Mouse (Mus musculus): Measurements from ENCODE around the gene Atn1.

Atn1 gene

DNA sequence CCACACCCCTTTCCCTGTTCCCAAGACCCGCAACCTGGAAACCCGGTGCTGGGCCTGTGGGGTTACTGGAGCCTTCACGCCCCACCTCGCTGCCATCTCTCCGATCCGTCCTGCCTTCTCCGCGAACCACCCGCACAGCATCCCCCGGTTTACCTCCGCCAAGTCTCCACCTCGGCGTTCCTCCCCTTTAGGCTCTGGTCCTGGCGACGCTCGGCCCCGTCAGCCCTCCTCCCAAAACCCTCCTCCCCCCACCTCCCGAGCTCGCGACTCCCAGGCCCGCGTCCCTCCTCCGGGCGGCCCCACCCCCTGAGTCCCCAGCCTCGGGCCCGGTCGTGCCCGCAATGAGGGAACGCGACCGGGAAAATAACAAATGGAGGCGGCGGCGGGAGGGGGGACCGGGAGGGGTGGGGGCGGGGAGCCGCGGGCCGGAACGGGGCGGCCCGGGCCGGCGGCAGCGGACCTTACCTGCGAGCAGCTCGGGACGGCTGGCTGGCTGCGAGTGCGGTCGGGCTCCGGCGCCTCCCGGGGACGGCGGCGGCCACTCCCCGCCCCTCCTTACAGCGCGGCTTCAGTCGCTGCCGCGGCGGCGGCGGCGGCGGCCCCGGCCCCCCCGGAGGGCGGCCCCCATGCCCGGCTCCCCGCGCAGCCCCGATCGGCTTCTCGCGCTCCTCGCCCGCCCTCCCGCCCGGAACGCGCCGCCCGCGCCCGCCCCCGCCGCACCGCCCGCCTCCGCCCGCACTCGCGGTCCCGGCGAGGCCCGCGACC, at the start of gene Atn1, which contains the start of gene Gm45234:
Gene Atn1, minus strand, starts transcription at position 694 of the 765 bp plus-strand sequence.
Gene Gm45234, minus strand, starts transcription at position 191 of the 765 bp plus-strand sequence.
- POLR2A ChIA-PET: interaction anchor here (0.6 to 22.3 kb wide), 53 partner anchors 7 to 919 kb away, joined by 3 to 449 read pairs (median 5); partner anchors contain the start of genes Grcc10 (in 4 of the 4), Cdca3 (in 3 of the 4), Emg1 (in 3 of the 4) and Phb2 (in 3 of the 4)
- CTCF ChIA-PET: interaction anchor here (0.6 to 5.0 kb wide), 20 partner anchors 11 to 671 kb away, joined by 3 to 46 read pairs (median 4); partner anchors contain the start of genes C1rl (in 1 of the 4), Eno2 (in 1 of the 4) and Grcc10 (in 1 of the 4)

DNA sequence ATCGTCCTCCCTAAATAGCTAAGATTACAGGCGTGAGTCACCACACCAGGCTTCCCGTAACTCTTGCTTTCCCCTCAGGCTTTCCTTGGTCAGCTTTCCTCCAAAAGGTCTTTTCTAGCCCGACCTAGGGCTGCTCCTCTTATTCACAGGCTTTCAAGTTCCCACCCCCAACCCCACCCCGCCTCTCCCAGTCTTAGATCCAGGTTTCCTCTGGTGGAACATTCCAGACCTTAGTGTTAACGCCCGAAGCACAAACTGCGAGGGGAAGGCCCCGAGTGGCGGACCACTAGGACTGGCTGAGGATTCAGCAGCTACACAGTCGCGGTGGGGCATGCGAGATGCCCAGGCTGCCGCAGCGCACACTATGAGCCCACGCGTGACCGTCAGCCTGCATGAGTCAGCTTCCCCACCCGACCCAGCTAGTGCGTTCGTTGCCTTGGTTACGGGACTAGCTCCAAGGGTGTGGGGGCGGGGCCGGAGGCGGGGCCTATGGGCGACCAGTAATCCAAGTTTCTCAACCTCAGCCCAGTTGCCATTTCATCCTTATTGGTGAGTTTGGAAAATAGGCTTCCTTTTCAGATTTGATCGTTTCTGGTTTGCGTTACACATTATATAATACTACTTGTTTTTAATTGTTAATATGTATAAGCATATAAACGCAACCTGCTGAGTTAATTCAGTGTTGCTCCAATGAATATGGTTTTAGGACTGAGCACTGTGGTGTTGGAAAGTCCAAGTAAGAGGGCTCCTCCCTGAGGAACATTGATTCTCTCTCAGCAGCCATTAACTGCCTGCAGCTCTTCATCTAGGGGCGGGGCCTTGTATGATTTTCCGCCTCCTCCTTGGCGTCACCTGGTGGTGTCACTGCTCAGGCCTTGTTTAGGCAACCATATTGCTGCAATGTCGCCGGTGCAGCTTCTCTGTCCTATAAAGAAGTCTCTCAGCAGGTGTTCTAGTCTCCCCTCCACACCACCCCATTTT, 49.3 kb upstream of the Atn1 start:
- ChIA-PET CTCF (interaction anchor here (0.5 to 5.2 kb wide), 44 partner anchors 9 to 1668 kb away, joined by 3 to 22 read pairs (median 5); partner anchors contain the start of genes Cdca3 (in 2 of the 4), Usp5 (in 2 of the 4), C1rl (in 1 of the 4) and Emg1 (in 1 of the 4)), POLR2A (interaction anchor here (0.5 to 18.7 kb wide), 158 partner anchors 8 to 622 kb away, joined by 3 to 601 read pairs (median 5); partner anchors contain the start of genes Cdca3 (in 4 of the 4), Grcc10 (in 4 of the 4), Usp5 (in 4 of the 4) and Emg1 (in 3 of the 4))

DNA sequence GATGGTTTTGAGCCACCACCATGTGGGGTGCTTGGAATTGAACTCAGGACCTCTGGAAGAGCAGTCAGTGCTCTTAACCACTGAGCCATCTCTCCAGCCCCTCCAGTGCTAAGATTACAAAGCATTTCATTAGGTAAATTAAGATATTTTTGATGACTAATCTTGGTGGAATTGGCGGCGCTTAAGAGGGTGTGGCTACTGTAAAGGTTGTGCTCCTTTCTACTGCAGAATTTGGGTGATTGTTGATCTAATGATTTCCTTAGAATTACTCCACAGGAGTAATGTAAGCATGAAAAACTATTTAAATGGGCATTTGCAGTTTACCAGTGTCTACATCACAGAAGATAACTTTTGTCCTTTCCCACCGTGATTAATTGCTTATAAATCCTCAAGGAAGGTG, 48.0 kb upstream of the Atn1 start:
- CTCF ChIA-PET: interaction anchor here in 2 of 4 experiments (0.6 to 1.8 kb wide), 4 partner anchors 26 to 350 kb away, joined by 3 to 5 read pairs (median 4); no protein-coding TSS in a partner anchor
- POLR2A ChIA-PET: interaction anchor here in 2 of 4 experiments (0.7 to 18.7 kb wide), 24 partner anchors 12 to 392 kb away, joined by 3 to 601 read pairs (median 8); partner anchors contain the start of genes Lpcat3 (in 2 of the 2), Mlf2 (in 2 of the 2), Ptpn6 (in 2 of the 2) and Cdca3 (in 1 of the 2)

DNA sequence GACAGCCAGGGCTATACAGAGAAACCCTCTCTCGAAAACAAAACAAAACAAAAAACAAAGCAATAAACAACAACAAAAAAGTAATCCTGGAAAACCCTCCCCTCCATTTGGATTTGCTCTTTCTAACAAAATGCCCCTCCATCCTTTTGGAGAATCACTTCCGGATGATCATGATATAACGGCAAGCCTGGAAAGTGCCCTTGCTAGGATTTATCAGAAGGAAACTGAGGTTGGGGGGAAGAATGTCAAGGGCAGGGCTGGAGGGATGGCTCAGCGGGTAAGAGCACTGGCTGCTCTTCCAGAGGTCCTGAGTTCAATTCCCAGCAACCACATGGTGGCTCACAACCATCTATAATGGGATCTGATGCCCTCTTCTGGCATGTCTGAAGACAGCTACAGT, 47.4 kb upstream of the Atn1 start:
- CTCF ChIA-PET: interaction anchor here (0.6 to 1.9 kb wide), 8 partner anchors 14 to 326 kb away, joined by 3 to 6 read pairs (median 3); no protein-coding TSS in a partner anchor

DNA sequence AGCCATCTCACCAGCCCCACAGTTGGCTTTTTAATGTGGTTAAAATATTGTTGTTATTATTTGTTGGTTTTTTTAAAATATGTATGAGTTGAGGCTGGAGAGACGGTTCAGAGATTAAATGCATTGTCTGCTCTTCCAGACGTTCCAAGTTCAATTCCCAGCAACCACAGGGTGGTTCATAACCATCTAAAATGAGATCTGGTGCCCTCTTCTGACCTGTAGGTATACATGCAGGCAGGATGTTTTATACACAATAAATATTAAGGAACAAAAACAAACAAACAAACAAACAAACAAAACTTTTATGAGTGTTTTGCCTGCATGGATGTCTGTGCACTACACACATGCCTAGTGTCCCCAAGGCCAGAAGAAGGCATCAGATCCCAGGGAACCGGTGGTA, 46.7 kb upstream of the Atn1 start:
- ChIA-PET POLR2A (interaction anchor here (0.6 to 12.7 kb wide), 16 partner anchors 10 to 285 kb away, joined by 3 to 213 read pairs (median 4); partner anchors contain the start of genes Grcc10 (in 3 of the 4), Cdca3 (in 1 of the 4), Emg1 (in 1 of the 4) and Phb2 (in 1 of the 4)), CTCF (interaction anchor here (0.6 to 1.9 kb wide), 10 partner anchors 13 to 326 kb away, joined by 3 to 6 read pairs (median 3); partner anchors contain the start of gene Mlf2 (in 1 of the 4))

More for the DNA sequence above, 47.4 kb upstream of the Atn1 start:
- POLR2A ChIA-PET: interaction anchor here (0.7 to 12.7 kb wide), 8 partner anchors 16 to 90 kb away, joined by 3 to 213 read pairs (median 4); partner anchors contain the start of genes Grcc10 (in 2 of the 4), Cdca3 (in 1 of the 4), Ptpn6 (in 1 of the 4) and Usp5 (in 1 of the 4)

DNA sequence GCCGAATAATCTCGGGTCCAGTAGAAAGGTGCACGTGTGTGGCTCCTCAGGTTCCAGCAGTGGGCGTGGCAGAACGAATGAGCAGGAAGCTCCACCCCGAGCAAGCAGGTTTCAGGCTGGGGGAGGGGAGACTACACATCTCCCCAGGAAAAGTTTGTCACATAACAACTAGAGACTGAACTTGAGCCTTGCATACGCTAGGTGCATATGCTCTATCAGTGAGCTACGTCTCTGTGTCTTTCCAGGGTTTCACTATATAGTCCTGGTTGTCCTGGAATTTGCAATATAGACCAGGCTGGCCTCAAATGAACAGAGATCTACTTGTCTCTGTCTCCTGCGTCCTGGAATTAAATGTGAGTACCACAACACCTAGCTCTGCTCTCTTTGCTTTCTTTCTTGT, 46.1 kb upstream of the Atn1 start:
- ChIA-PET POLR2A (interaction anchor here (0.6 to 2.0 kb wide), 14 partner anchors 9 to 286 kb away, joined by 3 to 9 read pairs (median 4); partner anchors contain the start of genes Grcc10 (in 3 of the 4), Cdca3 (in 1 of the 4), Emg1 (in 1 of the 4) and Phb2 (in 1 of the 4)), CTCF (interaction anchor here in 3 of 4 experiments (0.7 to 1.9 kb wide), 4 partner anchors 20 to 129 kb away, joined by 3 to 6 read pairs (median 4); partner anchors contain the start of gene Mlf2 (in 1 of the 3))

DNA sequence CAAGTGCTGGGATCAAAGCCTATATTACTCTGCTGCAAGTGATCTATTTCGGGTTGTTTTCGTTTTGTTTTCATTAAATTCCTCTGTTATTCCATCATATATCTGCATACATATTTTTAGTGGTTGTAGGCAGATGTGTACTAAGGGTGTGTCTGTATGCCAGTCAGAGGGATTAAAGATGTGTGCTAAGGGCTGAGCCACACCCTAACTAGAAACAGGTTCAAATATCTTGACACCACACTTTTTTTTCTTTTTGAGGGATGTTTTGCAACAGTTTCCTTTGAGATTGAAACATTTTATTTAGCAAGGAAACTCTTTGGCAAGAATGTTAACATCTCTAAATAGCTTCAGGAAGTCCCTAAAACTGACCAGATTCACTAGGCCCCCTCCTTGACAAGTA, 39.9 kb upstream of the Atn1 start:
- POLR2A ChIA-PET: interaction anchor here in 3 of 4 experiments (0.9 to 1.6 kb wide), 9 partner anchors 8 to 55 kb away, joined by 3 to 5 read pairs (median 3); partner anchors contain the start of genes Grcc10 (in 2 of the 3), Cdca3 (in 1 of the 3) and Usp5 (in 1 of the 3)
- CTCF ChIA-PET: interaction anchor here in 1 of 4 experiments (0.9 kb wide), 1 partner anchor 10 kb away, joined by 3 read pairs; no protein-coding TSS in a partner anchor

DNA sequence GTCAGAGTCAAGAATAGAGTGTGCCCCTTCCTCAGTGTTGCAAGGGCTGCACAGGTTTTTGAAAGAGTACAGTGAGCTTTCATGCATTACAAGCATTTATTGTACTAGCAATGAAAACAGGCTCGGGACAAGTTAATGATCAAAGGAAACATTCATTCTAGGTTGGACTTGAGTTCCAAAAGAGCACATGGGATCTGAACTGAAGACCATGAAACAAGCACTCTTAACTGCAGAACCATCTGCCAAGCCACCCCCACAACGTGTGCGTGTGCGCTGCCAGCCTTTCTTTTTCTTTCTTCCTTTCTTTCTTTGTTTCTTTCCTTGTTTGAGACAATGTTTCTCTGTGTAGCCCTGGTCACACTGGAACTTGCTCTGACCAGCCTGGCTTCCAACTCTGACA, 39.5 kb upstream of the Atn1 start:
- ChIA-PET POLR2A (interaction anchor here in 3 of 4 experiments (0.9 to 6.7 kb wide), 5 partner anchors 10 to 54 kb away, joined by 3 to 44 read pairs (median 4); partner anchors contain the start of genes Cdca3 (in 1 of the 3), Grcc10 (in 1 of the 3) and Usp5 (in 1 of the 3)), CTCF (interaction anchor here in 1 of 4 experiments (0.9 kb wide), 1 partner anchor 10 kb away, joined by 3 read pairs; no protein-coding TSS in a partner anchor)

DNA sequence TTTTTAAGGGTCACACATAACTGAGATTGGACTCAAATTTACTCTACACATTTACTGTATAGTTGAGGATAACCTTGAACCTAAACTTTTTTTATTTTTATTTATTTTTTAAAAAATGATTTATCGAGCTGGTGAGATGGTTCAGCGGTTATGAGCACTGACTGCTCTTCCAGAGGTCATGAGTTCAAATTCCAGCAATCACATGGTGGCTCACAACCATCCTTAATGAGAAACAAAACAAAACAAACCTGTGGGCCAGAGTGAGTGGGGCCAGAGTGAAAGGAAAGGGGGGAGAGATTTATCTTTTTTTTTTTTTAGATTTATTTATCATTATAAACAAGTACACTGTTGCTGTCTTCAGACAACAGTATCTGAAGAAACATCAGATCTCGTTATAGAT, 35.6 kb upstream of the Atn1 start:
- POLR2A ChIA-PET: interaction anchor here in 2 of 4 experiments (0.6 to 6.7 kb wide), 5 partner anchors 14 to 52 kb away, joined by 3 to 44 read pairs (median 5); partner anchors contain the start of gene Grcc10 (in 1 of the 2)

DNA sequence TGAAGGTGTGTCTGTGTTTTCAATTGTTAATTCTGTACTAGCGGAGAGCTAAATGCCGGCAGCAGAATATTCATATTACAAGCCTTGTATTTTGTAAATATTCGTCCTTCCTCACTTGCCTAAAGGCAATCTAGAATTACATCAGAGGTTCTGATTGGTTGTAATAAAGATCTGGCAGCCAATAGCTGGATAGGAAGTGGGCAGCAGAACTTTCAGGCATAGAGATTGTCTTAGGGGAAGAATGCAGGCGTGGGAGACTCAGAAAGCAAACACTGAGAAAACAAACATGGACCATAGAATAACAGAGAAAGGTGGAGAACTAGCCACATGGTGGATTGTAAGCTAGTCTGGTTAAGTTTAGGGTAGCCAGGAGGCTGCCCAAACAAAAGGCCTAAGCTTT, 33.8 kb upstream of the Atn1 start:
- ChIA-PET POLR2A (interaction anchor here in 3 of 4 experiments (0.5 to 6.7 kb wide), 18 partner anchors 10 to 407 kb away, joined by 3 to 44 read pairs (median 4); partner anchors contain the start of genes Grcc10 (in 3 of the 3), Eno2 (in 1 of the 3), Gm45234 (in 1 of the 3) and Lrrc23 (in 1 of the 3)), CTCF (interaction anchor here (0.6 to 1.2 kb wide), 5 partner anchors 13 to 57 kb away, joined by 3 to 7 read pairs (median 4); no protein-coding TSS in a partner anchor)

More for the DNA sequence above, 35.6 kb upstream of the Atn1 start:
- CTCF ChIA-PET: no interaction called here

DNA sequence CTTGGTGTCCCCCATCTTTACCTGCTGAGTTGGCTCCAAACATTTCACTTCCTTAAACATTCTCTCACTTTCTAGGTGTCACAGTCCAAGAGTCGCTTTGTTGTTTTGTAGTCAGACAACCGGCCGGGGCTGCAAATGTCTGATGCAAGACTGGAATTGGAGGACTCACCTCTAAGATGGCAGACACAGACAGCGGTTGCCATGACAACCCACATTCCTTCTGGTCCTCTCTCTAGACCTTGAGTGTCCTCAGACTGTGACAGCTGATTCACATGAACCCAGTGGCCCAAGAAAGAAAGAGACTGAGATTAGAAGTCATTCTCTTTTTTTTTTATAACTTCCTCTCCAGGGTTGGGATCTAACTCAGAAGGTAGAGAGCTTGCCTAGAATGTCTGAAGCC, 33.2 kb upstream of the Atn1 start:
- POLR2A ChIA-PET: interaction anchor here in 3 of 4 experiments (0.9 to 6.7 kb wide), 12 partner anchors 10 to 407 kb away, joined by 3 to 44 read pairs (median 4); partner anchors contain the start of genes Grcc10 (in 3 of the 3), Eno2 (in 1 of the 3), Gm45234 (in 1 of the 3) and Lrrc23 (in 1 of the 3)
- CTCF ChIA-PET: interaction anchor here (0.6 to 1.2 kb wide), 5 partner anchors 14 to 23 kb away, joined by 3 to 7 read pairs (median 3); no protein-coding TSS in a partner anchor

DNA sequence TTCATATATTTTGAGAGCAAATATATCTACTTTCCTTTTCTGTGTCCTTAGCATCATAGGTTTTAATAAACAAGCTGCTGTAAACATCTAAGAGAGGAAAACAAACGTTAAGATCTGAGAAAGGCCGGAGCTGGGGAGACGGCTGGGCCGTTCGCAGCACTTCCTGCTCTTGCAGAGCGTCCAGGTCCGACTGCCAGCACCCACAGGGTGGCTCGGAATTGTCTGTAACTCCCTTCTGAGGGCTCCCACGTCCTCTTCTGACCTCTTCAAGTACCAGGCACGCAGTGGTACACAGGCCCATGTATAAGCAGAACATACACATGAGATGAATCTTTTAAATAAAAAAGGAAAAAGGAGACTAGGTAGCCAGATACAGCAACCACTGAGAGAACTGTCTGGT, 31.4 kb upstream of the Atn1 start:
- ChIA-PET CTCF (no interaction called here), POLR2A (interaction anchor here in 2 of 4 experiments (0.6 to 4.6 kb wide), 10 partner anchors 9 to 305 kb away, joined by 3 to 18 read pairs (median 4); partner anchors contain the start of genes Grcc10 (in 2 of the 2), Emg1 (in 1 of the 2), Phb2 (in 1 of the 2) and Spsb2 (in 1 of the 2))

DNA sequence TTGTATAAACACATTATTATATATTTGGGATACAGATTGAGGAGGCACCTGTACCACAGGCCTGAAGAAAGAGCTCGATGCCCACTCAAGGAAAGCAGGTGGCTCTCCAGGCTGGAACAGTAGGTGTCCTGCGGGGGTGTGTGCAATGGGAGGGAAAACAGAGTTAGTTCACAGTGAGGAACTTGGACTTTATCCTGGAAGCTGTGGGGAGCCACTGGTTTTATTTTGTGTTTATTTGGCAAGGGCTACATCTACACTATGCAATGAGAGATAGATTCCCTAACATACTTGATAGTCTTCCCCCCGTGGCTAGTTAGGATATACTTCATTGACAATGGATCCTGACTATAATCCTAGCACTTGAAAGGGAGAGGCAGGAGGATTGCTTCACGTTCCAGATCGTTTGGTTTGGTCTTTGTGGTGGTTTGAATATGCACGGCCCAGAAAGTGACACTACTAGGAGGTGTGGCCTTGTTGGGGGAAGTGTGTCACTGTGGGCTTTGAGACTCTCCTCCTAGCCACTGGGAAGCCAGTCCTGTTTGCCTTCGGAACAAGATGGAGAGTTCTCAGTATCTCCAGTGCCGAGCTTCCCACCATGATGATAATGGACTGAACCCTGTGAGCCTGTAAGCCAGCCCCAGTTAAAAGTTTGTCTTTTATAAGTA, 30.6 kb upstream of the Atn1 start:
- ChIA-PET CTCF (interaction anchor here in 1 of 4 experiments (0.7 to 1.1 kb wide), 3 partner anchors 19 to 63 kb away, joined by 3 to 8 read pairs (median 3); no protein-coding TSS in a partner anchor), POLR2A (interaction anchor here in 2 of 4 experiments (0.6 to 9.9 kb wide), 7 partner anchors 16 to 46 kb away, joined by 3 to 59 read pairs (median 7); partner anchors contain the start of genes Grcc10 (in 1 of the 2) and Spsb2 (in 1 of the 2))

DNA sequence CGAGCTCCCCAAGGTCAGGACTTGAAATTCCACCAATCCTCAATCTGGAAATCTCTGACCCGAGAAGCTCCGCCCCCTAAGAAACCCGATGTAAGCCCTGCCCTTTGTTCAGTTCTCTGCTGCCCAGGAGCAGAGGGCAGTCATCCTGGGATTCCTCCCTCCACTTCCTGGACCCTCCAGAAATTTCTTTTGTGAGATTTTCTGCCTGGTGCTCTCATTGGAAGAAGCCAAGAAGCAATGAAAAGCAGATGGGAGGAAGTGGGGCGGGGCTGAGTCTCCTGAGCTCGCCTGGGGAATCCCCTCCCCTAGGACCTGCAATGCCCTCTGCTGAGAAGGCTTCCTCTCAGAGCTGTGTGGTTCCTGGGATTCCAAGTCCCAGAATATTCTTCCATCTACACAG, 26.1 kb upstream of the Atn1 start:
- POLR2A ChIA-PET: interaction anchor here (0.7 to 9.9 kb wide), 68 partner anchors 9 to 433 kb away, joined by 3 to 59 read pairs (median 5); partner anchors contain the start of genes Grcc10 (in 4 of the 4), Cdca3 (in 2 of the 4), Eno2 (in 2 of the 4) and Gm45234 (in 2 of the 4)
- CTCF ChIA-PET: interaction anchor here (0.6 to 2.6 kb wide), 31 partner anchors 8 to 540 kb away, joined by 3 to 15 read pairs (median 4); partner anchors contain the start of genes Atn1 (in 1 of the 4), C1rl (in 1 of the 4), Cdca3 (in 1 of the 4) and Eno2 (in 1 of the 4)

DNA sequence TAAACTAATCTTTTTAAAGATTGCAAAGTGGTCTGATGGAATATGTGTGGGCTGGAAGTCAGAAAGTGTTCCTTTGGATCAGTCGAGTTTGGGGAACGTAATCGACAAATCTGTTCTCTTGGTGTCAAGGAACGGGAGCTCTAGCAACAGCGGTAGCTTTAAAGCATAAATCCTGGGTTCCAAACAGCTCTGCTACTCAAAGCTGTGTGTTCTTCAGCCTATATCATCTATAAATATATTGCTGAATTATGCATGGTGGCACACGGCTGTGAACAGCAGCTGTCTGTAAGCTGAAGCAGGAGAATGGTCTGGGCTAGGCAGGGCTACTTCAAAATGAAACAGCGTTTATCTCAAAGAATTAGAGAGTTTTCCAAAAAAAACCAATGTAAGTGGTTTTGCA, 24.6 kb upstream of the Atn1 start:
- ChIA-PET CTCF (interaction anchor here in 1 of 4 experiments (1.1 to 2.6 kb wide), 3 partner anchors 25 to 491 kb away, joined by 3 to 15 read pairs (median 3); partner anchors contain the start of gene P3h3), POLR2A (interaction anchor here (0.6 to 9.9 kb wide), 10 partner anchors 9 to 150 kb away, joined by 3 to 59 read pairs (median 6); partner anchors contain the start of genes Grcc10 (in 2 of the 4), Atn1 (in 1 of the 4), Gm45234 (in 1 of the 4) and Mlf2 (in 1 of the 4))

All from embryonic stem cell, embryonic (primary cell).